Mouse (Mus musculus) limb, embryonic 10.5 days (tissue): ENCODE data around the gene Atf7ip. TPM values are rescaled to one million over a fixed set of nuclear protein-coding genes. Genes with fewer than 3 reads are reported as not detected.
A peak's percentile ranks its signal among the peaks of the same experiment; 100 is the strongest.
"Not testable (repeated sequence)": the region's sequence is repeated elsewhere in the genome, so short reads cannot be mapped to it uniquely, and the experiment has no call there.

Experiments
- DNase-seq: peaks from one replicate; pipeline ENCODE4 v3.0.0-alpha.2; 2017; ENCODE audit warnings: low spot score
- H3K27ac ChIP-seq: fragments of 300-500 bp; sonication (generic); 2 replicates; pipeline ENCODE4 v1.5.1; 2016; ENCODE audit warnings: mild to moderate bottlenecking
- H3K27me3 ChIP-seq: fragments of 300-500 bp; sonication (generic); 2 replicates; pipeline ENCODE4 v1.6.1; 2016; ENCODE audit warnings: low read depth, mild to moderate bottlenecking; ENCODE audit not compliant: poor library complexity, severe bottlenecking
- H3K36me3 ChIP-seq: fragments of 300-500 bp; sonication (generic); 2 replicates; pipeline ENCODE4 v1.6.1; 2016; ENCODE audit warnings: mild to moderate bottlenecking, moderate library complexity
- H3K4me1 ChIP-seq: fragments of 300-500 bp; sonication (generic); 2 replicates; pipeline ENCODE4 v1.6.1; 2016
- H3K4me3 ChIP-seq: fragments of 300-500 bp; sonication (generic); 2 replicates; pipeline ENCODE4 v1.5.1; 2016; ENCODE audit warnings: mild to moderate bottlenecking, moderate library complexity
- H3K9me3 ChIP-seq: fragments of 300-500 bp; sonication (generic); replicated peaks from 2 replicates; pipeline ENCODE4 v1.6.1; 2016; ENCODE audit warnings: mild to moderate bottlenecking
- WGBS: fragments of 180-500 bp; shearing (Covaris S2); methylation state at CpG from one replicate; pipeline ENCODE4 v1.1.7; 2016; 5-methylcytosine and 5-hydroxymethylcytosine counted together
- polyA plus RNA-seq: library from polyadenylated mRNA; unstranded; fragments of >200 nt; fragmentation: Nextera tagmentation; extraction: Ambion mirVana; gene quantifications from 2 replicates; pipeline ENCODE4 v1.2.1, GENCODE M21; 2016

The Atf7ip gene
- 40.0 and 49.9 TPM in 2 replicates for polyA plus RNA-seq

- not testable (repeated sequence) for H3K4me3 ChIP-seq, H3K4me1 ChIP-seq, H3K9me3 ChIP-seq, DNase-seq, H3K27me3 ChIP-seq, H3K27ac ChIP-seq, H3K36me3 ChIP-seq
- WGBS: 94% methylated on average over 3 of the region's 3 CpGs
These were observed at the start of gene Atf7ip for GRCm38 (mm10) chr6:136505867-136506266. Gene Atf7ip, plus strand, starts transcription at chr6:136506167.

- Histone ChIP-seq H3K4me3 (no peak overlapping the region), H3K4me1 (no peaks in the 10 kb centered on the region), H3K9me3 (no peaks in the 10 kb centered on the region), H3K27me3 (no peaks in the 10 kb centered on the region), H3K36me3 (no peaks in the 10 kb centered on the region), H3K27ac (no peak overlapping the region)
- no peak for DNase-seq
- 98% methylated on average over 1 of the region's 1 CpGs for WGBS
These were observed 49.7 kb upstream of the Atf7ip start for GRCm38 (mm10) chr6:136456302-136456701.

GRCm38 (mm10) chr6:136459156-136459555 lies 46.8 kb upstream of the Atf7ip start:
- Histone ChIP-seq H3K9me3 (no peaks in the 10 kb centered on the region), H3K36me3 (no peaks in the 10 kb centered on the region), H3K27me3 (no peaks in the 10 kb centered on the region), H3K27ac (no peak overlapping the region), H3K4me1 (peaks cover 3% of the 10 kb centered on the region; the same call in 1 of the 2 replicates), H3K4me3 (no peak overlapping the region)
- DNase-seq: no peak
- WGBS: 92% methylated on average over 7 of the region's 7 CpGs

GRCm38 (mm10) chr6:136463491-136463890 lies 42.5 kb upstream of the Atf7ip start:
- Histone ChIP-seq H3K4me1 (peaks cover 20% of the 10 kb centered on the region), H3K4me3 (no peak overlapping the region), H3K9me3 (no peaks in the 10 kb centered on the region), H3K36me3 (no peaks in the 10 kb centered on the region), H3K27me3 (no peaks in the 10 kb centered on the region), H3K27ac (peak overlapping the region; percentile 72)
- 77% methylated on average over 9 of the region's 9 CpGs for WGBS
- DNase-seq: no peak

- no peaks in the 10 kb centered on the region for H3K36me3 ChIP-seq
- WGBS: 78% methylated on average over 12 of the region's 12 CpGs
- H3K4me3 ChIP-seq: no peak overlapping the region
- no peaks in the 10 kb centered on the region for H3K9me3 ChIP-seq
- H3K27ac ChIP-seq: peak overlapping the region; percentile 72
- no peak for DNase-seq
- H3K27me3 ChIP-seq: no peaks in the 10 kb centered on the region
- peaks cover 25% of the 10 kb centered on the region for H3K4me1 ChIP-seq
These were observed 41.8 kb upstream of the Atf7ip start for GRCm38 (mm10) chr6:136464121-136464621.

- 91% methylated on average over 8 of the region's 8 CpGs for WGBS
- Histone ChIP-seq H3K4me3 (no peak overlapping the region), H3K27ac (no peak overlapping the region), H3K4me1 (peaks cover 33% of the 10 kb centered on the region), H3K27me3 (no peaks in the 10 kb centered on the region), H3K36me3 (no peaks in the 10 kb centered on the region), H3K9me3 (no peaks in the 10 kb centered on the region)
- peak; percentile 26 for DNase-seq
These were observed 40.9 kb upstream of the Atf7ip start for GRCm38 (mm10) chr6:136465021-136465420.

- H3K27ac ChIP-seq: peak overlapping the region; percentile 96
- WGBS: 55% methylated on average over 8 of the region's 8 CpGs
- no peaks in the 10 kb centered on the region for H3K9me3 ChIP-seq
- H3K4me3 ChIP-seq: no peak overlapping the region
- peak; percentile 68 for DNase-seq
- H3K27me3 ChIP-seq: no peaks in the 10 kb centered on the region
- H3K4me1 ChIP-seq: peaks cover 42% of the 10 kb centered on the region
- no peaks in the 10 kb centered on the region for H3K36me3 ChIP-seq
These were observed 40.0 kb upstream of the Atf7ip start for GRCm38 (mm10) chr6:136465959-136466381.

- DNase-seq: peak; percentile 79
- Histone ChIP-seq H3K36me3 (no peaks in the 10 kb centered on the region), H3K27me3 (no peaks in the 10 kb centered on the region), H3K4me3 (no peak overlapping the region), H3K27ac (peak overlapping the region; percentile 96), H3K4me1 (peaks cover 51% of the 10 kb centered on the region), H3K9me3 (no peaks in the 10 kb centered on the region)
- 63% methylated on average over 14 of the region's 14 CpGs for WGBS
These were observed 38.8 kb upstream of the Atf7ip start for GRCm38 (mm10) chr6:136466956-136467750.

- H3K4me1 ChIP-seq: peaks cover 51% of the 10 kb centered on the region
- DNase-seq: no peak
- H3K27ac ChIP-seq: peak overlapping the region; percentile 96
- H3K36me3 ChIP-seq: no peaks in the 10 kb centered on the region
- no peaks in the 10 kb centered on the region for H3K9me3 ChIP-seq
- WGBS: 54% methylated on average over 5 of the region's 5 CpGs
- H3K4me3 ChIP-seq: no peak overlapping the region
- H3K27me3 ChIP-seq: no peaks in the 10 kb centered on the region
These were observed 38.1 kb upstream of the Atf7ip start for GRCm38 (mm10) chr6:136467837-136468236.

- no peaks in the 10 kb centered on the region for H3K9me3 ChIP-seq
- H3K36me3 ChIP-seq: no peaks in the 10 kb centered on the region
- H3K4me1 ChIP-seq: peaks cover 51% of the 10 kb centered on the region
- no peaks in the 10 kb centered on the region for H3K27me3 ChIP-seq
- peak overlapping the region; percentile 24; the same call in 1 of the 2 replicates for H3K4me3 ChIP-seq
- H3K27ac ChIP-seq: peak overlapping the region; percentile 96
- WGBS: 4% methylated on average over 12 of the region's 12 CpGs
- DNase-seq: peak; percentile 98
These were observed 37.5 kb upstream of the Atf7ip start for GRCm38 (mm10) chr6:136468401-136468912.

GRCm38 (mm10) chr6:136468974-136469792 lies 36.8 kb upstream of the Atf7ip start:
- Histone ChIP-seq H3K27me3 (no peaks in the 10 kb centered on the region), H3K9me3 (no peaks in the 10 kb centered on the region), H3K36me3 (no peaks in the 10 kb centered on the region), H3K4me3 (peak overlapping the region; percentile 24), H3K27ac (peak overlapping the region; percentile 96), H3K4me1 (peaks cover 48% of the 10 kb centered on the region)
- DNase-seq: peak; percentile 41
- 18% methylated on average over 12 of the region's 12 CpGs for WGBS

GRCm38 (mm10) chr6:136469807-136470206 lies 36.2 kb upstream of the Atf7ip start:
- DNase-seq: no peak
- 68% methylated on average over 9 of the region's 9 CpGs for WGBS
- Histone ChIP-seq H3K36me3 (no peaks in the 10 kb centered on the region), H3K9me3 (no peaks in the 10 kb centered on the region), H3K27ac (peak overlapping the region; percentile 96), H3K27me3 (no peaks in the 10 kb centered on the region), H3K4me1 (peaks cover 43% of the 10 kb centered on the region), H3K4me3 (no peak overlapping the region)
